Mouse (Mus musculus): Measurements from ENCODE around the gene Pafah1b3. TPM values are rescaled to one million over a fixed set of nuclear protein-coding genes. Genes with fewer than 3 reads are reported as not detected.

The Pafah1b3 gene
- polyA plus RNA-seq, 1 experiment from 2014 or later: 246 TPM

DNA sequence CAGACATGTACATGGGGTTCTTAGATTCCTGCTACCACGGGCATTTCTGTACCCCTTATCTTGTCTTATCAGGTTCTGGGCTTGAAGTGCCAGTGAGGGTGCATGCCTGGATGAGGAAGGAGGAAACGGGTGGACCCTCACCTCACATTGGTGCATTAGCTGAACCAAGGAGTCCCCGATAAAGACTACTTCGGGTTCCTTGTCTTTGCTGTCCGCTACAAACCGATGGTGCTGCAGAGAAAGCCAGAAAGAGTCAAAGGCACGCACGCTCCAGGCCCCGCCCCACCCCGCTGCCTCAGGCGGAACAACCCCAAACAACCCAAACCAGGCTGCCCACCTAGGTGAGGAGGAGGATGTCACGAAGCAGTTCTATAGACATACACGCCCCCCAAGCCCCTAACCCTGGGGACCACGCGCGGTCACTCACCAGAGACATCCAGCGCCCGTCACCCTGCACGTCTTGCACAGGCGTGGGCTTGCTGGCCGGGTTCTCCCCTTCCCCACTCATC, 787 bp downstream of the Pafah1b3 start:
- Histone ChIP-seq H3K27me3 (ENCODE audit: poor library complexity, severe bottlenecking) (no peaks in the 10 kb centered on the region), H3K4me3 (peak overlapping the region; percentile 96), H3K36me3 (replicated peaks) (peaks cover 43% of the 10 kb centered on the region), H3K27ac (peak overlapping the region; percentile 95), H3K9me3 (0 out of 2 replicates have a peak, but pooled peaks cover 4% of the 10 kb centered on the region), H3K4me1 (peaks cover 40% of the 10 kb centered on the region)
- WGBS: 1% methylated on average over 21 of the region's 21 CpGs
- peak; percentile 52 for DNase-seq (ENCODE audit: extremely low spot score, low spot score)

DNA sequence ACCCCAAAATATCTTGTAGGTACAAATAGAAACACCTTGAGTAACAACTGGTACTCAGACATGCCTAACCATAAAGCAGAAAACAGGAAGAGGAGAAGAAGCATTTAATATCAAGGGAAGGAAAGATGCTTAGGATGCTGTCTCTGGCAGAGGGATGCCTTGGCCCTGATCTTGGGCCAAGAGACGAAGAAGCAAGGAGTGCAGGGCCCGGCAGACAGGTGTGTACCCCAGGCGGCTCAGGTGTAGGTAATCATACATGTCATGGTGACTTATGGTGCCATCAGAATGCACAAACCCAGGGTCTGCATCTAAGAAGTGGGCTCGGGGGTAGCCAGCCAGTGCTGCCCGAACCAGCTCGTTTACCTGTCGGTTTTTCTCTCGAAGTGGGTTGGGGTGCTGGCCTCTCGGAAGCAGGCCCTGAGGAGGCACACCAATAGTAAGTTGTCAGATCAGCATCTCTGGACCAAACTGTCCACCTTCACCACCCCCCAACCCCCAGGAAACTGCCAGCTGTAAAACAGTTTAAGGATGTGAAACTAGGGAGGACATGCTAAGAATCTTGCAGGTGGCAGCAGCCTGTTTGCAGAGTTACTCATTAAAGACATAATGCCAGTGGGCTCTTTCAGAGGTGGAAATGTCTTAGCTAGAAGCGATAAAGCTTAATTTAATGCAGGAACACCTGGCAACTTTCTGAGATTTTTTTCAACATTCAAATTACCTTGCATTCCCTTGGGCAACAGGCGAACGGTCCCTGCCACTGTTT, 2.6 kb downstream of the Pafah1b3 start:
- Histone ChIP-seq H3K4me1 (peaks cover 43% of the 10 kb centered on the region), H3K27me3 (ENCODE audit: poor library complexity, severe bottlenecking) (no peaks in the 10 kb centered on the region), H3K36me3 (replicated peaks) (peaks cover 62% of the 10 kb centered on the region), H3K27ac (no peak overlapping the region), H3K9me3 (no peaks in the 10 kb centered on the region), H3K4me3 (no peak overlapping the region; the same call in 1 of the 2 replicates)
- DNase-seq (ENCODE audit: extremely low spot score, low spot score): no peak
- 91% methylated on average over 12 of the region's 12 CpGs for WGBS

DNA sequence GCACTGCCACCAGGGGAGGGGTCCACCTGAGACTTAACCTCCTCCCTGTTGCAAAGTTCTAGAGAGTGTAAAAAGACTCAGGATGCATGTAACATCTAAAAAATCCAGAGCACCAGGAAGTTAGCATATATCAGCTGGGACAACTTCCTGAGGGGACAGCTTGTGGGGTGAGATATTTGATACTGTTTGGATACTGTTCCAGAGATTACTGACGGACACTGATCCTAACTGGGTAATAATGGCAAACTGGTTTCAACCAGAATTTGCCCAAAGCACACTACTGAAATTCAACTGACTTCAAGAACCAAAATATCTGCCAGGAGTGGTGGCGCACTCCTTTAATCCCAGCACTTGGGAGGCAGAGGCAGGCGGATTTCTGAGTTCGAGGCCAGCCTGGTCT, 3.3 kb downstream of the Pafah1b3 start:
- H3K27me3 ChIP-seq (ENCODE audit: poor library complexity, severe bottlenecking): no peaks in the 10 kb centered on the region
- peaks cover 43% of the 10 kb centered on the region for H3K4me1 ChIP-seq
- DNase-seq (ENCODE audit: extremely low spot score, low spot score): no peak
- H3K9me3 ChIP-seq: peaks cover 5% of the 10 kb centered on the region; the same call in 1 of the 2 replicates
- no peak overlapping the region for H3K27ac ChIP-seq
- no peak overlapping the region for H3K4me3 ChIP-seq
- peaks cover 68% of the 10 kb centered on the region for H3K36me3 ChIP-seq (replicated peaks)
- 93% methylated on average over 4 of the region's 4 CpGs for WGBS

DNA sequence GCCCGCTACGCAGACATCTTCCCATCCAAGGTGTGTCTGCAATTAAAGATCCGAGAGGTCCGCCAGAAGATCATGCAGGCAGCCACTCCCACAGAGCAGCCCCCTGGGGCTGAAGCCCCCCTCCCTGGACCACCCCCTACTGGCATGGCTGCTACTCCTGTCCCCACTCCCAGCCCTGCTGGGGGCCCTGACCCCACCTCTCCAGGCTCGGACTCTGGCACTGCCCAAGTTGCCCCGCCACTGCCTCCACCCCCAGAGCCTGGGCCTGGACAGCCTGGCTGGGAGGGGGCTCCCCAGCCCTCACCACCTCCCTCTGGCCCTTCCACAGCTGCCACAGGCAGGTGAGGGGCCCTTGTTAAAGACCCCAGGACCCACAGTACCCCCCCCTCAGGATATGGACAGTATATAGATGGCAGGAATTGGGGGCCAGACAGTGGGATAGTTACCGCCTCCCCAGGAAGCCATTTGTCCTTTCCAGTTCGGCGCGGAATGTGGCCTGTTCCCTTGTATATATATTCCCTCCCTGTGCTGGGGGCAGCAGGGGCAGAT, 4.5 kb downstream of the Pafah1b3 start:
- H3K27me3 ChIP-seq (ENCODE audit: poor library complexity, severe bottlenecking): no peaks in the 10 kb centered on the region
- no peak overlapping the region for H3K4me3 ChIP-seq
- H3K4me1 ChIP-seq: peaks cover 38% of the 10 kb centered on the region
- peaks cover 81% of the 10 kb centered on the region for H3K36me3 ChIP-seq (replicated peaks)
- WGBS: 86% methylated on average over 10 of the region's 10 CpGs
- DNase-seq (ENCODE audit: extremely low spot score, low spot score): no peak
- peaks cover 12% of the 10 kb centered on the region; the same call in 1 of the 2 replicates for H3K9me3 ChIP-seq
- no peak overlapping the region for H3K27ac ChIP-seq

DNA sequence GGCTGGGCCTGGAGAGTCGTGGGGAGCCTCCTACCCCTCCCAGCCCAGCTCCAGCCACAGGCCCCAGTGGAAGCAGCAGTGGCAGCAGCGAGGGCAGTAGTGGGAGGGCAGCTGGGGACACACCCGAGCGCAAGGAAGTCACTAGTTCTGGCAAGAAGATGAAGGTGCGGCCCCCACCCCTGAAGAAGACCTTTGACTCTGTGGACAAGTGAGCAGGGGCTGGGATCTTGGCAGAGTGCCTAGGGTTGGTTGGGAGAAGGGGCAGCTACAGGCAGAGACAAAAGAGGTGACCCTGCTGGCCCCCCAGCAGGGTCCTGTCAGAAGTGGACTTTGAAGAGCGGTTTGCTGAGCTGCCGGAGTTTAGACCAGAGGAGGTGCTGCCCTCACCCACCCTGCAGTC, 5.7 kb downstream of the Pafah1b3 start:
- 0 out of 2 replicates have a peak overlapping the region, but pooled peaks have one; percentile 1 for H3K27ac ChIP-seq

DNA sequence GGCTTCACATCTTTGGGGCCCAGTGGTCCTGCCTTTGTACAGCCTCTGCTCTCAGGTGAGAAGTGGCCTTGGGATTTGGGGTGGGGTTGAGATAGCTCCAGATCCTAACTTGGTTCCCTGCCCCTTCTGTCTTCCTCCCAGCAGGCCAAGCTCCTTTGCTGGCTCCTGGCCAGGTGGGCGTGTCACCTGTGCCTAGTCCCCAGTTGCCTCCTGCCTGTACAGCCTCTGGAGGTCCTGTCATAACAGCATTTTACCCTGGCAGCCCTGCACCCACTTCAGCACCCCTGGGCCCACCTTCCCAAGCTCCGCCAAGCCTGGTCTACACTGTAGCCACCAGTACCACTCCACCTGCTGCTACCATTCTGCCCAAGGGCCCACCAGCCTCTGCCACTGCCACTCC, 6.9 kb downstream of the Pafah1b3 start:
- DNase-seq (ENCODE audit: extremely low spot score, low spot score): no peak
- H3K9me3 ChIP-seq: peaks cover 12% of the 10 kb centered on the region; the same call in 1 of the 2 replicates
- 0 out of 2 replicates have a peak overlapping the region, but pooled peaks have one; percentile 8 for H3K27ac ChIP-seq
- no peaks in the 10 kb centered on the region for H3K27me3 ChIP-seq (ENCODE audit: poor library complexity, severe bottlenecking)
- peaks cover 100% of the 10 kb centered on the region for H3K36me3 ChIP-seq (replicated peaks)
- 0 out of 2 replicates have a peak overlapping the region, but pooled peaks have one; percentile 0 for H3K4me3 ChIP-seq
- WGBS: 94% methylated on average over 2 of the region's 2 CpGs
- peaks cover 18% of the 10 kb centered on the region for H3K4me1 ChIP-seq

More for the DNA sequence above, 5.7 kb downstream of the Pafah1b3 start:
- 86% methylated on average over 7 of the region's 7 CpGs for whole genome bisulfite sequencing
- H3K4me3 ChIP-seq: no peak overlapping the region
- peaks cover 12% of the 10 kb centered on the region; the same call in 1 of the 2 replicates for H3K9me3 ChIP-seq
- no peaks in the 10 kb centered on the region for H3K27me3 ChIP-seq (ENCODE audit: poor library complexity, severe bottlenecking)
- no peak for DNase-seq (ENCODE audit: extremely low spot score, low spot score)
- H3K4me1 ChIP-seq: peaks cover 30% of the 10 kb centered on the region
- peaks cover 92% of the 10 kb centered on the region for H3K36me3 ChIP-seq (replicated peaks)

DNA sequence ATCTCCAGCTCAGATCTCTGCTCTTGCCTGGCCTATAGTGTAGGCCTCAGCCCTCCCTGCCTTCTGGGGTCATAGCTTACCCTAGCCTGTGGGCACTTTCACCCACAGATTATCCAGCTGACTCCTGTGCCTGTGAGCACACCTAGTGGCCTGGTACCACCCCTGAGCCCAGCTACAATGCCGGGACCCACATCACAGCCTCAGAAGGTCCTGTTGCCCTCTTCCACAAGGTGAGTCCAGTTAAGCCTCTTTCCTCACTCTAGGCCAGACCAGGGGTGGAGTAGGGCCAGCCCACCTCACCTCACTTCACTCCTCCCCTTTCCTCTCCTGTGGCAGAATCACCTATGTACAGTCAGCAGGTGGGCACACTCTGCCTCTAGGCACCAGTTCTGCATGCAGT, 7.3 kb downstream of the Pafah1b3 start:
- WGBS: 100% methylated on average over 1 of the region's 1 CpGs
- Histone ChIP-seq H3K4me1 (peaks cover 20% of the 10 kb centered on the region), H3K9me3 (peaks cover 12% of the 10 kb centered on the region; the same call in 1 of the 2 replicates), H3K4me3 (0 out of 2 replicates have a peak overlapping the region, but pooled peaks have one; percentile 0), H3K27me3 (ENCODE audit: poor library complexity, severe bottlenecking) (no peaks in the 10 kb centered on the region), H3K27ac (0 out of 2 replicates have a peak overlapping the region, but pooled peaks have one; percentile 8), H3K36me3 (replicated peaks) (peaks cover 100% of the 10 kb centered on the region)
- DNase-seq (ENCODE audit: extremely low spot score, low spot score): no peak

DNA sequence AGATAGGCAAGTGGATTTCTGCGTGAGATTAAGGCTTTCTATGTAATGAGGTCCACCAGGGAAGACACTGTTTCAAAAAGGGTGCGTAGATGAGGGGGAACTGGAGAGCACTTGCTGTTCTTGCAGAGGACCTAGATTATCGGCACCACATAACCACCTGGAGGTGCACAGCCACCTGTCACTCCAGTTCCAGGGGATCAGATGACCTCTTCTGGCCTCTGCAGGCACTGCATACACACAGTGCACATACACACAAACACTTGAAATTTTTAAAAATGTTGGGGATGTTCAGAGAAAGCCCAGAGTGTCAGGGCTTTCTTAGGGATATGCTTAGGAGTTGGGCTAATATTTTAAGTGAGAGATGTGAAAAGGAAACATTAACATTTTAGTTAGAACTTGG, 7.9 kb downstream of the Pafah1b3 start:
- Histone ChIP-seq H3K4me3 (no peak overlapping the region), H3K27ac (no peak overlapping the region), H3K36me3 (replicated peaks) (peaks cover 100% of the 10 kb centered on the region), H3K27me3 (ENCODE audit: poor library complexity, severe bottlenecking) (no peaks in the 10 kb centered on the region), H3K9me3 (peaks cover 12% of the 10 kb centered on the region; the same call in 1 of the 2 replicates), H3K4me1 (peaks cover 25% of the 10 kb centered on the region)
- WGBS: 93% methylated on average over 3 of the region's 3 CpGs
- no peak for DNase-seq (ENCODE audit: extremely low spot score, low spot score)

DNA sequence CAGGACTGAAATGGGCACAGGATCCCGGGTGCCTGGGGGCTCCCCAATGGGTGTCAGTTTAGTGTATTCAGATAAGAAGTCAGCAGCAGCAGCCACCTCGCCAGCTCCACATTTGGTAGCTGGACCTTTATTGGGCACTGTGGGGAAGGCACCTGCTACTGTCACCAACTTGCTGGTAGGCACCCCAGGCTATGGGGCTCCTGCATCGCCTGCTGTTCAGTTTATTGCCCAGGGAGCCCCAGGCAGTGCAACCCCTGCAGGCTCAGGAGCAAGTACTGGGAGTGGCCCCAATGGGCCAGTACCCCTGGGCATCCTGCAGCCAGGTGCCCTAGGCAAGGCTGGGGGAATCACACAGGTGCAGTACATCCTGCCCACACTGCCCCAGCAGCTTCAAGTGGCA, 9.1 kb downstream of the Pafah1b3 start:
- Histone ChIP-seq H3K27ac (no peak overlapping the region), H3K36me3 (replicated peaks) (peaks cover 95% of the 10 kb centered on the region), H3K9me3 (peaks cover 12% of the 10 kb centered on the region; the same call in 1 of the 2 replicates), H3K27me3 (ENCODE audit: poor library complexity, severe bottlenecking) (no peaks in the 10 kb centered on the region), H3K4me1 (peaks cover 37% of the 10 kb centered on the region), H3K4me3 (no peak overlapping the region)
- DNase-seq (ENCODE audit: extremely low spot score, low spot score): no peak
- WGBS: 89% methylated on average over 3 of the region's 3 CpGs

DNA sequence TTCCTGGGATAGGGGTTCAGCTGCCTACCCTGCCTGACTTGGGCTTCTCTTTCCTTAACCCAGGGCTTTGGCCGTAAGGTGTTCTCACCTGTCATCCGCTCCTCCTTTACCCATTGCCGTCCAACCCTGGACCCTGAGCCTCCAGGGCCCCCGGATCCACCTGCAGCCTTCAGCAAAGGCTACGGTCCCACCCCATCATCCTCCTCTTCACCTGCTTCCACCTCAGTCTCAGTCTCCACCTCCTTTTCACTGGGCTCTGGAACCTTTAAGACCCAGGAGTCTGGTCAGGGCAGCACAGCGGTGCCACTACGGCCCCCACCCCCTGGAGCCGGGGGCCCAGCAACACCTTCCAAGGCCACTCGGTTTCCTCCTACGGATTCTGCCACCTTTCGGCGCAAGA, 9.8 kb downstream of the Pafah1b3 start:
- H3K4me3 ChIP-seq: no peak overlapping the region
- H3K4me1 ChIP-seq: peaks cover 40% of the 10 kb centered on the region
- no peak overlapping the region for H3K27ac ChIP-seq
- WGBS: 95% methylated on average over 12 of the region's 12 CpGs
- DNase-seq (ENCODE audit: extremely low spot score, low spot score): no peak
- H3K36me3 ChIP-seq (replicated peaks): peaks cover 88% of the 10 kb centered on the region
- no peaks in the 10 kb centered on the region for H3K27me3 ChIP-seq (ENCODE audit: poor library complexity, severe bottlenecking)
- H3K9me3 ChIP-seq: peaks cover 12% of the 10 kb centered on the region; the same call in 1 of the 2 replicates

DNA sequence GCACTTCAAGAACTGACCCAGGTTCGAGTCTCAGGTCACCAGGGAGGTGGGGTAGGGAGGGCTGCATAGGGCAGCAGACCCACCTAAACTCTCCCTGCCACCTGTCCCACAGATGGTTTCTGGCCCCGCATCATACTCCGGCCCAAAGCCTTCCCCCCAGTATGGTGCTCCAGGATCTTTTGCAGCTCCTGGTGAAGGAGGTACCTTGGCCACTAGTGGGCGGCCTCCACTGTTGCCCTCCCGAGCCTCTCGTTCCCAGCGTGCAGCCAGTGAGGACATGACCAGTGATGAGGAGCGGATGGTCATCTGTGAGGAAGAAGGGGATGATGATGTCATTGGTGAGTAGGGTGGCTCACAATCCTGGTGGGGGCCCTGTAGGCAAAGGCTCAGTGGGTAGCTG, 10.8 kb downstream of the Pafah1b3 start:
- Histone ChIP-seq H3K36me3 (replicated peaks) (peaks cover 78% of the 10 kb centered on the region), H3K9me3 (peaks cover 12% of the 10 kb centered on the region; the same call in 1 of the 2 replicates), H3K27me3 (ENCODE audit: poor library complexity, severe bottlenecking) (no peaks in the 10 kb centered on the region), H3K4me3 (no peak overlapping the region), H3K27ac (no peak overlapping the region), H3K4me1 (peaks cover 42% of the 10 kb centered on the region)
- no peak for DNase-seq (ENCODE audit: extremely low spot score, low spot score)
- WGBS: 83% methylated on average over 8 of the region's 8 CpGs

DNA sequence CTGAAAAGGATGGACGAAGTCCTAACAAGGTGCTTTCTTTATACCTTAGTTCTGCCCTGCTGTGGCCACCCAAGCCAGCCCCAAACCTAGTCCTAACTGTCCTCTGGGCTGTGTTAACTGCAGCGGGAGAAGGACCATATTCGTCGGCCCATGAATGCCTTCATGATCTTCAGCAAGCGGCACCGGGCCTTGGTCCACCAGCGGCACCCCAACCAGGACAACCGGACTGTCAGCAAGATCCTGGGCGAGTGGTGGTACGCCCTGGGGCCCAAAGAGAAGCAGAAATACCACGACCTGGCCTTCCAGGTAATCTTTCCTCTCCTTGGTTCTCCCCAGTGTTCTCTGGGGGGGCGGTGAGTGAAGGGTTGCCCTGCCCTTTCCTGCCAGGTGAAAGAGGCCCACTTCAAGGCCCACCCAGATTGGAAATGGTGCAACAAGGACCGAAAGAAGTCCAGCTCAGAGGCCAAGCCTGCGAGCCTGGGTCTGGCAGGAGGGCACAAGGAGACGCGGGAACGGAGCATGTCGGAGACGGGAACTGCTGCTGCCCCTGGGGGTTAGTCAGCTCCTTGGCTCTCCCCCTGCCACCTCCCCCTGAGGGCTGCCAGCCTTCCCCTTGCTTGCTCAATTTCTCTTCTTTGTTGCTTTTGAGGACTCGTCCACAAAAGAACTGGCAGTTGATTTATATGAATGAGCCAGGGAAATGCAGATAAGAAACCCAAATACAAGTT, 12.1 kb downstream of the Pafah1b3 start:
- peaks cover 65% of the 10 kb centered on the region for H3K36me3 ChIP-seq (replicated peaks)
- H3K27ac ChIP-seq: no peak overlapping the region
- H3K4me3 ChIP-seq: peak overlapping the region; percentile 90; the same call in 1 of the 2 replicates
- no peak for DNase-seq (ENCODE audit: extremely low spot score, low spot score)
- 93% methylated on average over 20 of the region's 20 CpGs for WGBS
- no peaks in the 10 kb centered on the region for H3K27me3 ChIP-seq (ENCODE audit: poor library complexity, severe bottlenecking)
- H3K9me3 ChIP-seq: peaks cover 12% of the 10 kb centered on the region; the same call in 1 of the 2 replicates
- peaks cover 47% of the 10 kb centered on the region for H3K4me1 ChIP-seq

Measured in forebrain, embryonic 10.5 days (tissue).